Mouse (Mus musculus): ENCODE data around the gene Tsc22d1.
A peak's percentile ranks its signal among the peaks of the same experiment; 100 is the strongest.

The Tsc22d1 gene

GRCm38 (mm10) chr14:76442160-76442559 lies 27.4 kb downstream of the Tsc22d1 start:
- DNase-seq (ENCODE audit: low read depth, low spot score) = no peak

DNA sequence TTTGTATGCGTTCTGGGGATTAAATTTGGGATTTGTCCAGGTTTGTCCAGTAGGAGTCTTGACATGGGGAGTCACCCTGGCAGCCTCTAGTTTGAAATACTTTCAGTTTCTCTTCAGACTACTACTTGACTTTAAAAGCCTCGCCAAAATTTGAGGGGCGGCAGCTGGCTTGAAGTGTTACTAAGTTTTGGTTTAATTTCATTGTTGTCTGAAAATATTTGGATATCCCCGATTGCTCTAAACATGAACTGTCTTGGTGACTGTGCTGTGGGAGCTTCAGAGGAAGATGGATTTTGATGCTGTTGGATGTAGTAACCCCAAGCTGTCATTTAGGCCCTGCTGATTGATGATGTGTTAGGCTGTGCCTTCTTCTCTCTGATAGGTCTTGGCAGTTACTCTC lies 34.2 kb downstream of the Tsc22d1 start:
- no peak for DNase-seq (ENCODE audit: low read depth, low spot score)

- no peak for DNase-seq (ENCODE audit: low read depth, low spot score)
Observed at GRCm38 (mm10) chr14:76451011-76451410, 36.2 kb downstream of the Tsc22d1 start.

DNA sequence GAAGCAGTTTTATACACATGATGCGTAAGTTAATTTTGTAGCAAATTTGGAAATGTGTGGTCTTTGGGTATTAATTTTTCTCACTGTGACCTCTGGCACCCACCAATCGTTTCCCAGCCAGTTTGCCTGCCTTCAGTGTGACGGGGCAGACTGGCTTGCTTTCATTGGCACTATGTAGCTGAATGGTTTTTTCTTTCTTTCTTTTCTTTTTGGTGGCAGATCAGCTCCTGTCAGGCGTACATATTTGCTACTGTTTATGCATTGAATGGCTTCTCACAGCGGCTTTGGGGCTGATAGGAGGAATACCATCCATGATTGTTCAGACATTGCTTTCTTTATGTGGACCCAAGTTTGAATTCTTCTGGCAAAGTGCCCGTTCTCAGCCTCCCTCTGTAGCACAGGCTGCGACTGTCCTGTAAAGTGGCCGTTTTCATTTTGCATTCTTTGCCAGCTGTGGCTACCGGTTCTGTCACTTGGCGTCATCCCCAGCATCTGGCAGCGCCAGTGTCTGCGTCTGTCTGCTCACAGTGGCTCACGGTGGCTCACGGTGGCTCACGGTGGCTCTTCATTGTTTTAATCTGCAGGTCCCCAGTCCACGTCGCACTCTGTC lies 38.1 kb downstream of the Tsc22d1 start:
- DNase-seq (ENCODE audit: low read depth, low spot score) = no peak

DNA sequence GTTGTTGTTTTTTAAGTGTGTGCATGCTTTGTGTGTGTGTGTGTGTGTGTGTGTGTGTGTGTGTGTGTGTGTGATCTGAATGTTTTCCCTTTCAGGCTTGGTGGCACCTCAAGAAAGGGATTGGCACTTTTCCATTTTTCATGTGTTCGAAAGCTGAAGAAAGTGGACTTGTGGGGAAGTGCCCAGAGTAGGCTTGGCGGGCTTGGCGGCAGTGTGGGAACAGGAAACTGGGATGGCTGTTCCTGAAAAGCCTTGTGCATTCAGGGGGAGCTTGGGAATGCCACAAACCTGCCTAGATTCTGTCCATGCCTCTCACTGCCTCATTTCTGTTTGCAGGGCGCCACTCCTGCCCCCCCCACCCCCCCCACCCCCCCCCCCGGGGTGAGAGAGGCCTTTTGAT lies 39.9 kb downstream of the Tsc22d1 start:
- no peak for DNase-seq (ENCODE audit: low read depth, low spot score)

DNA sequence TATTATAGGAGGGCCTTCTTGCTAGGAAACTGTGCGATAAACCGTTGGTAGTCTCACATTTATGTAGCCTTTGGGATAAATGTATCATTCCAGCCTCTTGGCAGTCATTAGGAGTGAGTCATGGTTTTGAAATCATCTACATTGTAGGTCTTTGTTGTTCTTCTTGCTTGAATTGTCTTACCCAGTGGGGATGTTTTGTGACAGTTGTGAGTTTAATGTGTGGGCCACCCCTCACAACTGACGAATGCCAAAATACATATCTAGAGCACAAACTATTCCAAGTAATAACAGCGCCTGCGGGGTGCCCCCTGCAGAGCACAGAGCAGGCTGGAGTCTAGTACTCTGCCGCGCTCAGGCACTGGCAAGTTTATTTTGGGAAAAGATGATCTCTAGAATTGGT lies 40.4 kb downstream of the Tsc22d1 start:
- DNase-seq (ENCODE audit: low read depth, low spot score) = no peak

DNA sequence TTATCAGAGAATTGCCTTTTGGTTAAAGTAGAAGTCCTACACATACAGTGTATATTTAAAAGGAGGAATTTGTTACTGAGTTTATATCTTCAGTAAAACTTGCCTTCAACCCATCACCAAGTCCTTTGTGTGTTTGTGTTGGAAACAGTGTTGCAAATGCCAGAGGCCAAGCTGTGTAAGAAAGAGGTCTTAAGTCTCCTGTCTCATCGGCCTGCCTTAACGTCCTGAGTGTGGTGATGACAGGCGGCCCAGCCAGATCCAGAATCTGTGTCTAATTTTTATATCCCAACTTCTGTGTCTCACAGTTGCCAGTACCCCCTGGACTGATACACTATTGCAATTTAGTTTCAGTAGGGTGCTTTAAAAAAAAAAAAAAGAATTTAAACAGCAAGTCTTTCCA lies 42.9 kb downstream of the Tsc22d1 start:
- DNase-seq (ENCODE audit: low read depth, low spot score) = no peak

- DNase-seq (ENCODE audit: low read depth, low spot score) = no peak
Observed at GRCm38 (mm10) chr14:76460181-76460580, 45.4 kb downstream of the Tsc22d1 start.

DNA sequence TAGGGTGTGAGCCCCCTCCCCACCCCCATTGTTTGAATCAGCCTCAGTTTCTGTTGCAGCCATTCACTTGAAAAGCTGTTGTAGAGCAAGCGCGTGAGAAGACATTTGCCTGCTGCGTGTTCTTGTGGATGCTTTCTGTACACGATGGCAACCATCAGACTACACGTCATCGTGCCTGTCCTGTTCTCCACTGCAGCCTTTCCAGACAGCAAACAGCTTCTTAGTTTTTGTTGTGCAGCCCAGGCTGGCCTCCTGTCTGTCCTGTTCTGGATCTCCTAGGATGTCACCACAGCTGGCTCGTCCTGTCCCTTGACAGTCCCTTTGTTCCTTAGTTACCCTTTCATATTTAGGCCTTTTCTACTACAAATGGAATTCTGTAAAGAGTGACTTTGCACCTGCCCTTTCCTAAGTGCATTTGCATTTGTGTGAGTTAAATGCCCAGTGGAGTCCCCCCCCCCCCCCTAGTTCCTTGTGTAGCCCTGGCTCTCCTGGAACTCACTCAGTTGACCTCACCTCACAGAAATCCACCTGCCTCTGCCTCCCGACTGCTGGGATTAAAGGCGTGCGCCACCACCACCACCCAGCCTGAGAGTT lies 46.5 kb downstream of the Tsc22d1 start:
- no peak for DNase-seq (ENCODE audit: low read depth, low spot score)

DNA sequence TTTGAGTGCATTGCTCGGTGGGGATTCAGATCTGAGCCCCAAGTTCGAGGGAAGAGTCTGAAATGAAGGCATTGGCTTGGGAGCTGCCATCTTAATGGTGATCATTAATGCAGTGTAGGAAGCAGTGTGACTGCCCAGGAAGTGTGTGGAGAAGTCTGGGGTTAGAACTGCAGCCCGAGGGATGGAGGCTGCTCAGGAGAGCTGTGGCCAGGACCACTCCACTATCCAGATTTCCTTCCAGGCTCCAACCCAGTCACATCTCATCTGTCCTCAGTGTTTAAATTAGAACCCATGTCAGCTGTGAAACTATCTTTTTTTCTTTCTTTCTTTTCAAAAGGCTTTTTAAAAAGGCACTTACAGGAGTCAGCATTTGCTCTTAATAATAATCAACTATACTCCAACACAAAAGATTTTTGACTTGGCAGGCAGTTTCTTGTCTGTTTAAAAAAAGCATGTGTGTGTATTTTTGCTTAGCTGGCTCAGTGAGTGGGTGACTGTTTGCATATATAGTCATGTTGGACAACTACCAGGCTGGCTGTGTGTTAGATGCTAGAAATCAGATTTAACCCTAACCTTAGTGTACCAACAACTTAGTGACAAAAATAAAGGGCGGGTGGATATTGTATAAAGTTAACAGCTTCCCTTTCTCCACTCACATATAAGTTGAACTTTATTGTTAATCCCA lies 48.8 kb downstream of the Tsc22d1 start:
- DNase-seq (ENCODE audit: low read depth, low spot score) = no peak

DNA sequence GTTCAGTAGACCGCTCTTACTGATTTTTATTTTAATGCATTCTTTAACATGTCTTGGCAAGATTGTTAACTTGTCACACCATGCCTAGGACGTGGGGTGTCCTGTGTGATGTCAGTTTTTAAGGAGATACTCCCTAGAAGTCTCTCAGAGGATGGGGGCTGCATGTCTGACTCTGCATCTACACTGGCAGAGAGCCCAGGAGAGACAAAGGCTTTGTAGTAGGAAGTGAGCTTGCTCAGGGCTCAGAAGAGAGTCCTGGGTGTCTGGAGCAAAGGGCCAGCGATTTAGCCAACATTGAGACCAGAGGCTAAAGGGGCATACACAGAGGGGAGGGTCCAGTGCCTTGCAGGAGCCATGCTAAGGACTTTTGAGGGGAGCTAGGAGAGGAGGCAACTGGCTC lies 50.2 kb downstream of the Tsc22d1 start:
- DNase-seq (ENCODE audit: low read depth, low spot score) = no peak

GRCm38 (mm10) chr14:76466641-76467323 lies 52.0 kb downstream of the Tsc22d1 start:
- peak; percentile 80 for DNase-seq (ENCODE audit: low read depth, low spot score)

- DNase-seq (ENCODE audit: low read depth, low spot score) = no peak
Observed at GRCm38 (mm10) chr14:76467932-76468331, 53.2 kb downstream of the Tsc22d1 start.

DNA sequence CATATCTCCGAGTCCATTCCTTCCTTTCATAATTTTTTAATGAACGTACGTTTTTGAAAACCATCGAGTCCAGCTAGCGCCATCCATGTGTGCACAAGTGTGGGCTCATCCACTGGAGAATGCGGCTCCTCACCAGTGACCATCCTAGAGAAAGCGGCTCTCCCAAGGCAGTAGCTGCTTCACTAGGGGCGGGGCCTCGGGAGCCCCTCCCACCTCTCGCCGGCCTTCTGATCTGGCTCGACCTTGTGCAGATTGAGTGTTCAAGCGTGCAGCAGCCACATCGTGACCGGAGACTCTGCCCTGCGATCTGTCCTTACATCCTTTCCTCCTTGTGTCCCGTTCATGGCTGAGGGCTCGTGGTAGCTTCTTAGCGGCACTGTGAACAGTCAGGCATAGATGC lies 56.5 kb downstream of the Tsc22d1 start:
- DNase-seq (ENCODE audit: low read depth, low spot score) = no peak

DNA sequence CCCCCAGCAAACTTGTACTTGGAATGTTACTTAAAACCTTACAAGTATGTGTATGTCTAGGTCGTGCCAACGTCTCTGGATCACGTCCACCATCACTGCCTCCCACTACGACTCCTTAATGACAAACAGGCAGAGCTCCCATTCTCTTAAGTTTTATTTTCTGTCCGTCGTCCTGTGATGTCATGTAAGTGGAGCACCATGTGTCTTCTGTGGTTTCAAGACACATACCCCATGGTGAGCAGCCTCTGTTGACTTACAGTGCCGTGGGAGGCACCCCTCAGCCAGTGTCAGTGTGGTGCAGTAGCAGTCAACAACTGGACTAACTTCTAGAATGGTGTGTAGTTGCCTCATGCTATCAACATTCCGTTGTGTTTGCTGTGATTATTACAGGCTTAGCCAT lies 57.7 kb downstream of the Tsc22d1 start:
- DNase-seq (ENCODE audit: low read depth, low spot score) = no peak

- peak; percentile 79 for DNase-seq (ENCODE audit: low read depth, low spot score)
Observed at GRCm38 (mm10) chr14:76473404-76473803, 58.6 kb downstream of the Tsc22d1 start.

GRCm38 (mm10) chr14:76474165-76474564 lies 59.4 kb downstream of the Tsc22d1 start:
- DNase-seq (ENCODE audit: low read depth, low spot score) = no peak

- DNase-seq (ENCODE audit: low read depth, low spot score) = no peak
Observed at GRCm38 (mm10) chr14:76476770-76477169, 62.0 kb downstream of the Tsc22d1 start.

DNA sequence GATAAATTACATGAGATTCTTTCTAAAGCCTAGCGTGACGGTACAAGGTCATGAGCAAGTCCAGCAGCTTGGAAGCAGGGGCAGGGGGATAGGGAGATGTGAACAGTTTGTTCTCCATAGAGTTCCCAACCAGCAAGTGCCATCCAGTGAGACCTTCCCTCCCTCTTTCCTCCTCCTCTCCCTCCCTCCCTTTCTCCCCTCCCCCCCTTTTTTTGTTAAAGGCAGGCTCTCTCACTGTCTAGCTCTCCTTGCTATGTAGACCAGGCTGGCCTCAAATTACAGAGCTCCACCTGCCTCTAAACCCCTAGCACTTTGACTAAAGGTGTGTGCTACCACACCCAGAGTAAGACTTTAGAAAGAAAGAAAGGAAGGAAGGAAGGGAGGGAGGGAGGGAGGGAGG lies 63.3 kb downstream of the Tsc22d1 start:
- DNase-seq (ENCODE audit: low read depth, low spot score) = no peak

GRCm38 (mm10) chr14:76478616-76479015 lies 63.9 kb downstream of the Tsc22d1 start:
- DNase-seq (ENCODE audit: low read depth, low spot score) = peak; percentile 44

DNA sequence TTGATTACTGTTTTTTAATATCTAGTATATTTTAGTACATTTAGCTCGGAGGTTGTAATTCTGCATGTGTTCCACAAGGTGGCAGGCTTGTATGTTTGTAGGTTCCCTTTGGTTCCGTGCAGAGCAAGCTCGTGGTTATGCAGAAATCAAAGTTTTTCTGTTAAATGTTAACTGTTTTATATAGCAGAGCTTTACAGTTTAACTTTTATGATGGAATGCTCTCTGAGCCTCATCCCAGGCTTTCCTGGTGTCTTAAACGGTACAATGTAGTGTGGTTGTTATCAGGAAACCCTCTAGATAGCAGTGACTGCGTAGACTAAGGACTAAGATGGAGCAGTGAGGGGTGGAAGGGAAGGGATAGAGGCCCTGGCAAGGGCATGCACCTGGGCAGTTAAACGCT lies 65.1 kb downstream of the Tsc22d1 start:
- peak; percentile 69 for DNase-seq (ENCODE audit: low read depth, low spot score)

GRCm38 (mm10) chr14:76480507-76480906 lies 65.7 kb downstream of the Tsc22d1 start:
- no peak for DNase-seq (ENCODE audit: low read depth, low spot score)

DNA sequence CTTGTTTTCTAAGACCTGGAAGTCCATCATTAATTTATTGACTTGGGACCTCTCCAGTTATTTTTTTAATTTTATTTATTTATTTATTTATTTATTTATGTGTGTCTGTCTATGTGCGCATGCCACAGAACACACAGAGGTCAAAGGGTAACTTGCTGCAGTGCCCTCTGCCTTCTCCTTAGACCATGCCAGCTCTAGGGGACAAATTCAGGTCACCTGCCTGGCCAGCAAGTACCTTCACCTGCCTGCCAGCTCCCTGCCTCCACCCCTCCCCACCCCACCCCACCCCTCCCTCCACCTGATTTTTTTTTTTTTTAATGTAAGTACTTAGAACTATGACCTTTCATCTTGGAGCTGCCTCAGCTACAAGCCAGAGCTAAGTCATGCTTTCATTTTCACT lies 68.9 kb downstream of the Tsc22d1 start:
- DNase-seq (ENCODE audit: low read depth, low spot score) = no peak

Measured in mesoderm, embryonic 11.5 days (tissue).